Mouse (Mus musculus) lung, postnatal 10 days (tissue): ENCODE data around the gene Ajap1.

Experiments
- DNase-seq: peaks from one replicate; pipeline ENCODE4 v3.0.0; 2021

The Ajap1 gene

GRCm38 (mm10) chr4:153344999-153345398 is 137.6 kb downstream of the Ajap1 start:
- no peak for DNase-seq

DNA sequence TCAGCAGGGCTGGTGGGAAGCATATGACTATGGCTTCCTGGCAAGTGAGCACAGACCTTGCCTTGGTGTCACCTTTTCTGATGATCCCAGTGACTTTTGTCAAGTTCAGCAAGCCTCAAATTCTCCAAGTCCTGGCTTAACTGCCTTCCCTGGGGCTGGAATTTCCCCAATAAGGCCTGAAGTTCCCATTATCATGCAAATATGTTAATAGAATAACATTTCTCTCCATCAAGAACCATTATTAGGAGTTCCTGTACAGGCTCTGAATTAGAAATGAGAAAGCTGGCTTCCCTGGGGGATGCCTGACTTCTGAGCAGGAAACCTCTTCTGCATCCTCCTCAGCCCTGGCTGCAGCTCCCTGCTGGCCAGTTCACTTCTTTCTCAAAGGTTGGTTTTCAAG is 141.7 kb downstream of the Ajap1 start:
- no peak for DNase-seq

GRCm38 (mm10) chr4:153335301-153335799 is 147.3 kb downstream of the Ajap1 start:
- DNase-seq = no peak

DNA sequence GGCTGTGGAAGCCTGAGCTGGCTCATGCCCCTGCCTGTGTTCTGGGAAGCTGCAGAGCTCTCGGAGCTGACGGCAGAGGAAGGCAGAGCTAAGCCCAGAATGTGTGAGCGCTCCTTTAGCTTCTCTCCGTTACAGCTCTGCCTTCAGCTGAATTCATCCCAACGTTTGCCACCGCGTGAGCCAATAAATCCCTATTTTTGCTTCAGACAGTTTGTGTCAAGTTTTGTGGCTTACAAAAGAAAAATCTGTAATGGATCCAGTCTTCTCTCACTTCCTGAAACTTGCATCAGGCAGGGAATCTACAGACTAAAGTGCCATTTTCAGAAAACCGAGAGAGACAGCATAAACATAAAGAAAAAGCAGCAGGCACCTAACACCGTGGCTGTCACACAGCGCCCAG is 154.8 kb downstream of the Ajap1 start:
- DNase-seq = no peak
